Mouse (Mus musculus) CD4-positive helper T cell, adult 2 months (primary cell): Measurements from ENCODE around the gene Yjefn3.
A peak's percentile ranks its signal among the peaks of the same experiment; 100 is the strongest.

Experiments
- DNase-seq: peaks from one replicate; pipeline ENCODE4 v3.0.0-alpha.2; 2012; ENCODE audit warnings: low read depth, missing footprints, low spot score

Gene Yjefn3

DNA sequence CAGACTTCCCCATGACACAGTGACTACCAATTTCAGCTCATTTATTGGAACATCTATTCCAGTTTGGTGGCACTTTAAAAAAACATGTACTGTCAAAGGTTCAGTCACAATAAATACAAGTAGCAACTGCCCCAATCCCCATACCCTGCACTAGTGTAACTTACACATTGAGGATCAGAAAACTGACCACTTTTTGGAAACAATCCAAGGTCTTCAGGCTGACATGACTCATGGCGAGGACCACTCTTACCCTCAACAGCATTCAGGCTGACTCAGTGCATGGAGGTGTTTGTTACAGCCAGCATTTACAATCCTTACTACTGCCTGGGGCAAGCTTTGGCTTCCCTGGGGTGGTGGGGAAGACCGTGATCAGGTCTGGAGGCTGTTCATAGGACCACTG, 4.6 kb upstream of the Yjefn3 start:
- DNase-seq: no peak

DNA sequence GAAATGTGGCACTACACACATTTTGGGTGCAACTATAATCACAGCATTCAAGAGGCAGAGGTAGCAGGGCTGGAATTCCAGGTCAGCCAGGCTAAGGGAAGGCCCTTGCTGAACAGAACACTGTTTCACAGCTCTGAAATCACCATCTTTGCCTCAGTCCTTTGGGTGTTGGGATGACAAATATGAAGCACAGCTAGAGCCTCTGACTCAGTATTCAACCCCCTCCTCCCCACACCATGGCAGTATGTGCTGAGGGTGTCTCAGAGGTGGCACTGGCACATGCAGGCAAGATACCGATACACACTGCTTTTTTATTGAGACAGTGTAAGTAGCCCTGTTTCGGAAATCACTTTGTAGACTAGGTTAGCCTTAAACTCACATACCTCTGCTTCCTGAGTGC, 3.7 kb upstream of the Yjefn3 start:
- no peak for DNase-seq

DNA sequence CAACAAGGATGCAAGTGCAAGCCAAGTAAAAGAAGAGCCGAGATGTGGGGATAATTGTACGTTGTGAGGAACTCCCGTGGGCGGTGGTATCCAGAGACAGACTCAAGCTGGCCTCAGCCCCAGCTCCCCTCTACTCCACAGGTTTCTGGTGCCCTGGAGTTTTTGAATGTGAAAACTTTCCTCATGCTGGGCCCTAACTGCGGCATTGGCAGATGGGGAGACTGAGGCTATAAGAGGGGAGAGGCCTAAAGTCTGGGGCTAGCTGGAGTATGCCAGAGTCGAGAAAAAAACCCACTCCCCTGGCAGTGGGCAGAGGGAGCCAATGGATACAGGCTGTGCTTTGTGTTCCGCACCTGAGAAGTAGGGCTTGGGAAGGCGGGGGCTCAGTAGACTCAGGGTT, 1.6 kb upstream of the Yjefn3 start:
- no peak for DNase-seq

DNA sequence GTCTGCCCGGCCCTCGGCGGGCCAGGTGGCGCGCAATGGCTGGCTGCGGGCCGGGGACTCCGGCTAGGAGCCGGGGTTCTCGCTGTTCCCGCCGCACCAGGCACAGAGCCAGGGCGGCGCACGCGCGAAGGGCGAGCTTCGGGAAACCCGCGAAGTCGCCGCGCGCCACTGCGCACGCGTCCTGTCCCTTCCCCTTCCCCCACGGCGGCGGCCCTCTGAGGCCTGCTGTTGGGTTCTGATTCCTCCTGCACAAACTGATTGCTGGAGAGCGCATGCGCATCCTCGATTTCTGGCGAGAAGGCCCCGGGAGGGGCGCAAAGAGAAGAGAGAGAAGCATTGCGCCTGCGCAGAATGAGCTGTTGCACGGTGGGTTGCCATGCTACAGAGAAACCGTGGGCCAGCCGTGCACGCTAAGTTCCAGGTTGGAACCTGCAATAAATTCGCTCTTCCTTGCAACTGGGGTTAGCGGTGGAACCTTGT, 591 bp upstream of the Yjefn3 start:
- DNase-seq: peak; percentile 99

DNA sequence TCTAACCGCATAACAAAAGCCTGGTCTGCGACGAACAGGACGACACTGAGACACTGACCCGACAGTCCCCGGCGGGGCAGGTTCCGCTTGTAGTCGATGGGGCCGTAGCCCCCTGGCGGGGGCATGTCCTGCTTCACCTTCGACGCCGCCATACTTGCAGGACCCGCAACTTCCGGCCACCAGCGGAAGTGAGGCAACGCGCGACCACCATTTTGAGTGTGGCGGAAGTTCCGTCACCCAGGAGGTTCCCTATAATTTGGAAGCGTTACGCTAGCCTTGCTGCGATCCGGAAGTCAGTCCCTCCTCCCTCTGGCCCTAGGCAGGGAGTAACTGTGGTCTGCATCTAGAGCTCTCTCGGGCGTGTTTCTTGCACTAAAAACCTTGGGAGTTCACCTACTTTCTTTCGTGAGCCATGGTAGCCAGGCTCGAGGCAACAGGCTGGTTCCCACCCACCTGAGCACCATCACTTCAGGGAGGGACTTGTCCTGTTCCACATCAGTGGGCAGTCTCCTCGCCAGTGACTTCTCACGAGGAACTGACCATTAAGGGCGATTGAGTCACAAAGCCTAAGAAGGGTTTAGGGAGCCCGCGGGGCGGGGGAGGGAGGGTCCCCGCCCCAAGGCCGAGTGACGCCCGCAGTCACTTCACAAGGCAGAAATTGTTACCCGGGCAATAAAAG, 889 bp downstream of the Yjefn3 start:
- peak; percentile 97 for DNase-seq

DNA sequence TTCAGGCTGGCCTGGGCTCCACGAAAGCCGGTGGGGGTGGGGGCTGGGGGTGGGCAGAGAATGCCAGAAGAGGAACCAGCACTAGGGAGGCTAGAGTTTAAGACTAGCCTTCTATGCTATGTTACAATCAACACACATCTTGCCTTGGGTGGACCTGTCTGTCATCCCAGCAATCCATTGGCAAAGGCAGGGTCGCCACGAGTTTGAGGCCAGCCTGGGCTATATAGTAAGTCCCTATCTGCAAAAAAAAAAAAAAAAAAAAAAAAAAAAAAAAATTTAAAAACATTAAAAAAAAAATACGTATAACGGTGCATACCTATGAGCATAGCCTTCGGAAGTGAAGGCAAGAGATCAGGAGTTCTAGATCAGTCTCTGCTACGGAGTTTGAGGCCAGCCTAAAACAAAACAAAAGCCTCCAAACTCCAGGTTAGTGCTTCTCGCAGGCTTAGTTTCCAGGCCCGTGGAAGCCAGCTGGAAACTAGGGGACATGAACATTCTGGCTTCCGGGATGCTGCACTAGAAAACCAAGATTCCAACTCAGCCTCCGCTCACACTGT, 1.5 kb downstream of the Yjefn3 start:
- peak; percentile 27 for DNase-seq

DNA sequence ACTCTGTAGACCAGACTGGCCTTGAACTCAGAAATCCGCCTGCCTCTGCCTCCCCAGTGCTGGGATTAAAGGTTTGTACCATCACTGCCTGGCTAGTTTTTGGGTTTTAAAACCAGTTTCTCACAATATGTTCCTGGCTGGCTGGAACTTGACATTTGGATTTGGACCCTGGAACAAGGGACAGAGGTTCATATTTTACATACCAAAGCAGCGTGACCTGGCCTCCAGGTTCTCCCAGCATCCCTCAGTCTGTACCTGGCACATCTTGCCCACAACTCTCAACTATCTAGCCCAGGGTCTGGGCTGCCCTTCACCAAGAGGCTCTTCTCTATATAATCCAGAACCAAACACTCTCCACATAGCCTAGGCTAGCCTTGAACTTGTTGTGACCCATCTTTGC, 2.6 kb downstream of the Yjefn3 start:
- no peak for DNase-seq

DNA sequence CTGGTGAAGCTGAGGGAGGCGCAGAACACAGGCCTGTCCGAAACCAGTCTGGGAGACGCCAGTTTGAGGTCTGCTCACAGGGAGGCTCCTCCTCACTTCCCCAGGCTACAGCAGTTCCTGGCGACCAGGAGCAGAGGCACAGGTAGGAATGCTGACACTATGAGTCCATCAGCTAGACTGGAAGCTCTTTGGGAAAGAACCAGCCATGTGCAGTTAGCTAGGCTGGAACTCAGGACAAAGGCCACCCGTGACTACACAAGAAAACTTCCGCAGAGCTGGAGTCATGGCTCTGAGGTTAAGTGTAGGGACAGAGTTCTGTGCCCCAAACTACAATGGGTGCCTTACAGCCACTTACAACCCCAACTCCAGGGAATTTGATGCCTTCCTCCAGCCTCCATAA, 4.7 kb downstream of the Yjefn3 start:
- DNase-seq: no peak

DNA sequence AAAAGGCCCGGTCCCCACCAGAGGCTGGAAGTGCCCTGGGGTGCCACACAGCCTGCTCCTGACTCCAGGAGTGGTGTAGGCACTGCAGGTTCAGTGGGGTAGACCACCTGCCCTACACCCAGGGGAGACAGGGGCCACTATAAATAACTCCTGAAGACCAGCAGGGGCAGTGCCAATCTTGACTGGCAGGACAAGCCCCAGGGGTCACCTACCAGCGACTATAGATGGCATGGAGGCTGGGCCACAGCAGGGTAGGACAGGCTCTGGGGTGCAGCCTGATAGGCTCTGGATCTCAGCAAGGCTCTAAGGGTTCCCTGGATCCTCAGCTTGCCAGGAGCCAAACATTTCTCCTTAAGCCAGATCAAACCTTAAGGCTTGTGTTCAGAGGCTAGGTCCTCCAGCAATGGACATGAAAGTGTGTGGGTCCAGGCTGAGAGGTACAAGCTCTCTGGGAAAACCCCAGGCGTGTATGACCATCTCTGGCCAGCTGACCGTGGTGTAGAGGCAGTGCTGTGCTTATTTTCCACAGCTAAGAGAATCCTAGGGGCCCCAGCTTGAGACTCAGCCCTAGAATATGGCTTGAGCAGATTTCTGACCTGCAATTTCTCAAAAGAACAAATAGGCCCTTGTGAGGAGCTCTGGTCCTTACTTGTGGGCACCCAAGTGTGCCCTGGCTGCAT, 6.6 kb downstream of the Yjefn3 start:
- DNase-seq: no peak

DNA sequence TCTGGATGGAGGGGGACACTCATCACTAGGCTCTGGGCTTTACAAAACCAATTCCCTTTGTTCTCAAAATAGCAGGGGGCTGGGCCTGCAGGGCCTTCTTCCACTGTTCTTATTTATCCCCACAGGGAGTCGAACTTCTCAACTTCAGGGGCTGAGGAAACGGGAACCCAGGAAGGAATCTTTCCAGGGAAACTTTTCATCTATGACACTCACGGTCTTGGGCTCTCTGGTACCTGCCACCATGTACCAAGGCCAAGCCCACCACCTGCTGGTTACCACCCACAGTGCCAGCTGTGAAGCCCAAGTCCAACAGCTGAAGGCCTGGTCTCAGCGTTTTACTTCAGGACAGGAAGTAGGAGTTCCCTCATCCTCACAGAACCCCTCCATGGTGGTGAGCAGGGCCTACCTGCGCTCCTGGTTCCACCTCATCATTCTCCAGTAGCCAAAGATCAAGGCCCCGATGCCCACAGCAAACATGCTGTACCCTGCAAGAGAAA, 7.6 kb downstream of the Yjefn3 start:
- DNase-seq: no peak

DNA sequence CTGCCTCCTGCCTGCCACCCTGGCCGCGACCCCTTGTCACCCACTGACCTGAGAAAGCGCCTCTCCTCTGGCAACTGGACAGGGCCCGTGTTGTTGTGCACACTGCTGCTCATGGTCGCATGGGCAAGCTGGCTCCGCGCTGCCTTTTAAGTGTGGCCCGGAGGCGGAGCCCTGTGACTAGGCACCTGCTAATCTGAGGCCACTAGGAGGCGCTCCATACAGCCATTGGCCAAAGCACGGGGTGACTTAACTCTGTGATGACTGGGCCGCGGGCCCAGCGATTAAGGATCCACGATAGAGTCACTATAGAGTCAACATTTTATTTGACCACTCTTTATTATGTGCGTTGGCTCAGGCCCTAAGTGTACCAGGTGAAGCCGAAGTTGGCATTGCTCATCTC, 8.6 kb downstream of the Yjefn3 start:
- peak; percentile 60 for DNase-seq

DNA sequence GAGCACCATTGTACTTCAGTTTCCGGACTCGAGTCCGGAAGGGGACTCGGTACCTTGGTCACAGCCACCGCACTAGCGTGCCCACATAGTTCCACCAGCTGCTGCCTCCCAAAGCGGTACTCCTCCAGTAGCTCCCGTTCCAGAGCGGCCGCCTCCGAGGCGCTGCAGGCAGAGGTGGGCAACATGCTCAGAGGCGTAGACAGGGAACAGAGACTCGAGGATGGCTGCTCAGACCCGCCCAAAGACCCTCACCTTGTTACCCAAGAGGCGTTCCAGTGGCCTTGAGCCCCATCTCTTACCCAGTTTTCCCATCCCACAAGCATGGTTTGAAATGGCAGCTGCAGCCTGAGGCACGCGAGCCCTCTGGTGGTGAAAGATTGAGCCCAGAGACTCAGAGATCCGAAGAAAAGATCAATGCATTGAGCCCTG, 11.7 kb downstream of the Yjefn3 start:
- peak; percentile 37 for DNase-seq

DNA sequence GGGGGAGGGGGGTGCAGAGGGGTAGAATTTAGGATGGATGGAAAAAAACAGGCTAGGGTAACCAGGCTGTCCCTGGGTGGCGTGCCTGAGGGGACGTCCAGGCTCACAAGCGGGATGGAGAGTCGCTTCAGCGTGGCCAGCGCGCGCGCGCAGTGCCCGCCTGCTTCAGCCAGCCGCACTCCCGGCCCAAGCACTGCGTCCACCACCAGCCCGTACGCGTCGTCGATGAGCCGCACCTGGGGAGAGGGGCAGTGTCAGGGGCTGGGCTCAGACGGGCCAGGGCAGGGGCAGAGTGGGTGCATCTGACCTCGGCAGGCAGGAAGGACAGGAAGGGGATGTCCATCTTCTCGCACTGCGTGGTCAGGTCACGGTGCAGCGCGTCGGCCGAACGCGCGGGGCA, 13.6 kb downstream of the Yjefn3 start:
- no peak for DNase-seq

DNA sequence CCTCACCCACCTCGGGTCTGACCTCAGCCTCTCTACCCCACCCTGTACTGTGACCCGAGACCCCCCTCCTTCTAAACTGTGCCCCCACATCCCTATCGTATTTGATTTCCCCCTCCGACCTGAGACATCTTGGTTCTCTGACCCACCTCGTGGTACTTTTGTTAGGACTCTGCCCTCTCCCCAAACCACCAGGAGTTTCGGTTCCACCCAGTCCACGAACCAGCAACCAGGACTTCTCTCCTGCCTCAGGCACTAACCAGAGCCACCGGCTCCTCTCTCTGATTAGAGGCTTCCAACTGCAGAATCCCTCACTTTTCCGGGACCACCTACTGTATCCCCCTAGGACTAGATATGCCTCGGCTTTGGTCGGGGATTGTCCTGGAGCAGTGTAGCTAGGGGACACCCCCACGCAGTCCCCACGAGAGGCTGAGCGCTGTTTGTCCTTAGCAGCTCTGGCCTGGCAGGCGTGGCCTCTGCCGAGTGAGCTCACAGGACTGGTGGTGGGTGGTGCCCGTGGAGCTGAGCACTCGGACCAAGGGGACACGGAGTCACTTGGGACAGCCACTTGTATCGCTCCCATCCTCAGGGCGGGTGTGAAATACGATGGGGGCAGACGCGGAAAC, 14.2 kb downstream of the Yjefn3 start:
- DNase-seq: no peak

DNA sequence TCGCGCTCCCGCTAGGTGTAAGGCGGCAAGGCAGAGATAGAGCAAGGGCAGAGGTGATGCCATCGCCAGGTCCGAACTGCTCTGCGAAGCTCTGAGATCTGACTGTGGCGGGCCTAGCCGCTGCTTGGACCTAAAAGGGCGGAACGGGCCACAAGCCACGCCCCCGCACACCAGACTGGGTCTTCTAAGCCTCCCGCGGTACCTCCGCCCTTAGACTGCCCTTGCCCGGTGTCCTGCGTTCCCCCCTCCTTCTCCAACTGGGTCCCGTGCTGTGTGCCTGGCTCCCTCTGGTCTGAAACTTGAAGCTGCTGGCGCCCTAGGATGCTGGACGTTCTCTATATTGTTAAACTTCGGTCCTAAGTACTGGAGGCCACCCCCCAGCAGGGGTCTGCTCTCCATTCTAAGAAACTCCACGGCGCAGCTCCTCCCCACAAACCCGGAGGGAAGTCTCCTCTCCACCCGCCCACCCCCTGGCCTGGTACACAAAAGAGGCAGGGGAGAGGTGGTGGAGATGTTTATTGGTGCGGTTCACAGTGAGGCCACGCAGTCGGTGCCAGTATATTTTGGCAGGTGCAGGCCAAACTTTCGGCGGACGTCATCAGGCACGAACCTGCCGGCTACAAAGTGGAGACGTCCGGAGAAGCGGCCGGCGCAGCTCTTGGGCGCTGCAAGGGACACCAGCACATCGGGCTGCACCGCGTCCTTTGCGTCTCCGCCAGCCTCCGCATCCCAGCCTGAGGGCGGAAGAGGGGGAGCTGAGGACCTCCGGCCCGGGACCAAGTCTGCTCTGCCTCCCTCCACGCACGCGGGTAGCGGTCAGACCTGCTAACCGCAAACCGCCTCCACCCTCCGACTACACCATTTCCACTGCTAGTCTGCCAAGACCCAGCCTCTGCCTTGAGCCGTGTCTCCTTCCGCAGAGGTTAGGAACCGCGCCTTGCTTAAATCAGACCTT, 14.9 kb downstream of the Yjefn3 start, which contains the start of gene Cilp2:
Gene Cilp2 (minus strand): TSS at position 399 of the 955 bp plus-strand sequence.
- peak; percentile 55 for DNase-seq

DNA sequence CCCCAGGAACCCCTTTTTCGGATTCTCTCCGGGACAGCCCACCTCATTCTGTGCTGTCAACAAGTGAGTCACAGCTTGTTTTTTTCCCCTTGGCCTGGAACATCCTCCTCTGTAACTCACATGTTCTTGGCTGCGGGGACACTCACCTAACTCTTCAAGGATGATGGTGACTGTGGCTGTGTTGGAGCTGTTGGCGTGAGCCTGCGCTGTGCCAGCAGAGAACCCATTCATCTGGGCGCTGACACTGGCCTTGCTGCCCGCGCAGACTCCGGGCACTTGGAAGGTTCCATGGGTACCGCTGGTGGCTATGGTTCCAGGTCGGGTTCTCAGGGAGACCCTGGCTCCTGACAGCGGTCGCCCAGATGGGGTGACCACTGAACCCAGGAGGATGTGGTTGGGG, 18.4 kb downstream of the Yjefn3 start:
- DNase-seq: no peak

DNA sequence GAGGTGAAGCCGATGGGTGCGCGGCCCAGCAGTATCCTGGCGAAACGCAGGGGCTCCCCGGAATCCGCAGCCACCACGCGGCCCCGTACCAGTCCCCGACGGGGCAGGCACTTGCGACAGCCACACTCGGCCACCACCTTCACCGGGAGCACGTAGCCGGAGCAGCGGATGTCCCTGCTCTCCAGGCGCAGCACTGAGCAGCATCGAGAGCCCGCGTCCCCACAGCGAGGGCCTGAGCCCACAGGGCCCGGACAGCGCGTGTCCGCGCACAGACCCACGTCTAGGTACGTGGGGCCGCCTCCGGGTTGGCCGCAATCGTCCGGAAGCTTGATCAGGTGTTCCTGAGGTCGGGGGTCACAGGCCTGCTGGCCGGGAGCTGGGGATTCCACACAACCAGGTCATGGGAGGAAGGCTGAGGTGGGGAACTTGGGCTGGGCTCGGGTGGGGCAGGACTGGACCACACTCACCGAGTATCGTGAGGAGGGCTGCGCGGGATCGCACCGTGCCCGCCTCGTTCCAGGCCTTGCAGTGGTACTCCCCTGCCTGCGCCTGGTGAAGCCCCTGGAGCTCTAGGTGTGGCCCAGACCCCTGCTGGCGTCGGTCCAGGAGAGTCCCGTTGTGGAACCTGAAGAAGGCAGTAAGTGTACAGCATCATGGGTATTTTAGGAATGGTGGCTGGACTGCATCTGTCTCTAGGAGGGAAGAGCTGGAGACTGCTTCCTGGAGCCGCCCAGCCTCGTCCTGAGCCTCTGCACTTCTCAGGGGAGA, 19.5 kb downstream of the Yjefn3 start:
- DNase-seq: no peak

DNA sequence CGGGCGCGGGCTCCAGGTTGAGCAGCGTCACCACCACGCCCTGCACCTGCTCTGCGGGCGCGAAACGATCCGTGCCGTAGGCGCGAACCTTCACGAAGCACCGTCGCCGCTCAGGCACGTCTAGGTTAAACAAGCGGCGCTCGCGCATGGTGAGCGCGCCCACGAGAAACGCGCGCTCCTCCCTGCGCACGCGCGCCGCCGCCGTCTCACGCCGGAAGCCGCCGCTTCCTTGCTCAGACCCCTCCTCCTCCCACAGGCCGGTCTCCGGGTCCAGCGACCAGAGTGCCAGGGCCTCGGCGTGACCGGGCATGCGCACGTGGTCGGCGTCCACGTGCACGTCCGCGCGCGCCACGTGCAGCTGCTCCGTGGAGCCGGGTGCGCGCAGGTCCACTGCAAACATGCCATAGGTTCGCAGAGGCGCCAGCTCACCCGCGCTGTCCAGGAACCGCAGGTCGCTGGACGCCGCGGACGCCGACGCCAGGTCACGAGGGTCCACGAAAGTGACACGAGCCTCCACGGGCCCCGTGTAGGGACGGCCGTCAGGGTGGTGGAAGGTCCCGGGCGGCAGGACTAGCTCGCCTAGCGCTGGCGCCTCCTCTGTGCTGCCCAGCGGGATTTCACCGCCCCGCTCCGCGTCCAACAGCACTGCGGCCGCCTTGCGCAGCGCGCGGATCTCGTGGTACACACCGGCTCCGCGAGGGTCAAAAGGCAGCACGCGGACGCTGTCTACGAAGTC, 20.3 kb downstream of the Yjefn3 start:
- peak; percentile 68 for DNase-seq

DNA sequence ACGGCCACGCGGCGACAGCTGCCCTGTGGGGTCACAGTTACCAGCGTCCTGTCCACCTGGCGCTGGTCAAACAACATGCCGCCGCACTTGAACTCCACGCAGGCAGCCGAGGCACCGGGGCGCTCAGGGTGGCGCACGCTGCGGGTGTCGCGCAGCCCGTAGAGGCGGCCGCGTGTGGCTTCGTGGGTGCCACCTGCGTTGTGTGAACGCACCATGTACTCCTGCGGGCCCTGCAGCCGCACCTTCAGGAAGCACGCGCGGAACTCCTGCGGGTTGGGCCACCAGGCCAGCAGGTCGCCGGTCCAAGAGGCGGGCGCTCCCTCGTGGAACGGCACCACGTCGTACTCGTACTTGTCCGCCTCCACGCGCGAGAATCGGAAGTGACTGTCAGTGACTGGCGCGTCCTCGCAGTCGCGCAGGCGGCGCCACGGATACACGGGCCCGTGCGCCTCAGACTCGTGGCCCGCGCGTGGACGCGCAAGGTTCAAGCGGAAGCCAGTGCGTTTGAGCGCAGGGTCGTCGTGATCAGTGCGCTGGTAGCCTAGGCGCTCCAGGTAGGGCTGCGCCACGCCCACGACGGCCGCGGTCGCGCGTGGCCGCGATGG, 21.1 kb downstream of the Yjefn3 start:
- no peak for DNase-seq
